Mouse (Mus musculus): Measurements from ENCODE around the gene Aamp.

Aamp gene

DNA sequence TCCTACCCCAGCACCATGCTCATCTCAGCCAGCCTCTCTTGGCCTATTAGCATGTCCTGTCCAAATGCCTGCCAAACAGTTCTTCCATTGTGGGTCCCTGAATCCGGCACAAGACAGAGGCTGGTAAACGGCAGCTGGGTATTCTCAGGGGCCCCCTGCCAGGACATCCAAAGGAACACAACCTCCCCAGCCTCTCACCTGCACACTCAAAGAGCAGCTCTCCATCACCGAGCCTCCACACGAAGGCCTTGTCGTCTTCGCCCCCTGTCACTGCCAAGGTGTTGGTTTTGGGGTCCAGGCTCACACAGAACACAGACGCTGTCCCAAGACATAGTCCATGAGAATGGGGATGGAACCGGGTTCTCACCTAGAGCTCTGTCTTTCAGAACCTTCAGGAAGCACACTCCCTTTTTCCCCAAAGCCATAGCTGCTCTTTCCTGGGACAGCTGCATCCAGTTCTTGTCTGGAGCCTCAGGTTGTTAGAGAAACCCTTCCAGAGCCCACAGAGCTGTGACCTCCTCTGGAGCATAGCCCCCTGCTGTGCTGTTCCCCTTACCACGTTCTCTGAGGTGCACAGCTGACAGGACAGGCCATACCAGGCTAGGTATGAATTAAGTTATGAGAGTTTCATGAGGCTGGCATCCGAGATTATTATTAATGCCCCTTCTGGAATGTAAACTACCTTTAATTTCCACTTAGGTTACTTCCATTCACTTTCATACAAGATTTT, 1.5 kb downstream of the Aamp start:
- CTCF ChIA-PET = interaction anchor here (0.6 to 1.2 kb wide), 2 partner anchors 32 to 77 kb away, joined by 3 to 6 read pairs; no protein-coding TSS in a partner anchor

DNA sequence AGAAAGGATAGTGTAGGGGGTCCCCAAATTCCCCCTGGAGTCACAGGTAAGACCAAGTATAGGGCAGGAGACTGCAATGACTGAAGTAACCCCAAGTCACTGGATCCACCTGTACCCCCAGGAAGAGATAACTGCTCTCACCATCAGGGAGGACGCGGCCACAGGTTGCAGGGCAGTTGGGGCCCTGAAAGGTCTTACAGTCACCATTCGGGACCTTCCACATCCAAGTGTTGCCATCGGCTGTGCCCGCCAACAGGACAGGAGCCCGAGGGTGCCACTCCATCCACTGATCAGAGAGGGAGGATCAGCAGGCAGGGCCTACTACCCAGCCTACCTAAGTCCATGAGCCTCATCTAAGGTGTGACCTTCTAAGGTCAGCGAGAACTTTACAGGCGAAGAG, 2.7 kb downstream of the Aamp start:
- CTCF ChIA-PET = no interaction called here

GRCm38 (mm10) chr1:74281372-74281771, 3.2 kb downstream of the Aamp start:
- CTCF ChIA-PET = no interaction called here

GRCm38 (mm10) chr1:74280591-74281325, 3.8 kb downstream of the Aamp start:
- CTCF ChIA-PET = no interaction called here

GRCm38 (mm10) chr1:74278988-74279387, 5.5 kb downstream of the Aamp start:
- CTCF ChIA-PET = no interaction called here

- CTCF ChIA-PET = no interaction called here
Measured at GRCm38 (mm10) chr1:74278538-74278937, 6.0 kb downstream of the Aamp start, which contains the start of gene Gpbar1. Gene Gpbar1, plus strand, starts transcription at chr1:74278550.

GRCm38 (mm10) chr1:74277883-74278537, 6.5 kb downstream of the Aamp start:
- CTCF ChIA-PET = interaction anchor here (0.7 kb wide), 2 partner anchors 11 to 38 kb away, joined by 3 to 14 read pairs; no protein-coding TSS in a partner anchor

DNA sequence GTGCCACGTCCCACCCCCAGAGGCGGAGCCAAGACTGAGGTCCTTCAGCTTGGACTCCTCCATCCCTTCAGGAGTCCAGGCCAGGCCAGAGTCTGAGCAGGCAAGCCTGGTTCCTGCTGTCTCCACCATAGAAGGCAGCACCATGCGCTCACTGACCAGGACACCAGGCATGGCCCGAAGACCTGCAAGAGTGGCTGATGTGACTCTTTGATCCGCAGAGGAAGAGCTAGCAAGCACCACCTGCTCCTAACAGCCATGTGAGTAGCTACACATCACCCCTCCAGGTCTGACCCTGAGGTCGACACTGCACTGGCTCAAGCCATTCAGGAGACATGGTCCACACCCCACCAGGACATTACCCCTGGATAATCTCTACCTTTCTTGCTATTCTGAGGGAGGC, 7.5 kb downstream of the Aamp start:
- CTCF ChIA-PET = no interaction called here

GRCm38 (mm10) chr1:74275015-74275414, 9.5 kb downstream of the Aamp start:
- CTCF ChIA-PET = no interaction called here

DNA sequence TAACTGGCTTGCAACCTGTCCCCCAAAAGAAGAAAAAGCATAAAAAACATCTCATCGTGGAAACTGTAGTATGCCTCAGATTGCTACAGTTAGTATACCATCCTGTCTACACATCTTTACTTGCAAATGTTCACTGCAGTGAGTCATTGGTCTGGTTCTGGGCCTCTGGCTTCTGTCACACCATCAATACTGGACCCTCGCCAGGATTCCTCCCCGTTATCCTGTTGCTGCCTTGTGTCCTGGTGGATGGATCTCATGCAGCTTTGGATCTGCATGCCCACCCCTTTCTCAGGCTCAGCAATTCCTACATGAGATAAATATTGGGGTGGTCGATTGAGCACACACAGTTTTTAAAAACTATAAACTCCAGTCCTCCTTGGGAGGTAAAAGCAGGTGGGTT, 12.9 kb downstream of the Aamp start:
- CTCF ChIA-PET = interaction anchor here (0.7 to 0.8 kb wide), 2 partner anchors 11 to 16 kb away, joined by 3 read pairs; no protein-coding TSS in a partner anchor

- CTCF ChIA-PET = no interaction called here
Measured at GRCm38 (mm10) chr1:74268750-74269149, 15.8 kb downstream of the Aamp start.

DNA sequence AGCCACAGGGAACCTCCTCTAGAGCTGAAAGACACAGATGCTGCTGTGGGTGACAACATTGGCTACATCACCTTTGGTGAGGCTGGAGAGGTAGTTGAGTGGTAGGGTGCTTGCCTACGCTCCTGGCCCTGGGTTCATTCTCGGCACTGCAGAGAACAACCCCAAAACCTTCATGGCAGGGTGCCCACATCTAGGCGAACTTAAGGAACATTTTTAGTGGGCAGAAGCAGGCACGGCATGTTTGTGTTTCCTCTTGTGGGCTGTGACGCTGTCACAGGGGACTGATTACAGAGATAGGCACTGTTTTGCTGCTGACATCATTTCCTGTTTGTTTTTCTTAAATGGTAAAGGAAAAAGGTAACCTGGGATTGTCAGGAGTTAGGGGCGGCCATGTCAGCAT, 22.0 kb downstream of the Aamp start:
- CTCF ChIA-PET = no interaction called here

DNA sequence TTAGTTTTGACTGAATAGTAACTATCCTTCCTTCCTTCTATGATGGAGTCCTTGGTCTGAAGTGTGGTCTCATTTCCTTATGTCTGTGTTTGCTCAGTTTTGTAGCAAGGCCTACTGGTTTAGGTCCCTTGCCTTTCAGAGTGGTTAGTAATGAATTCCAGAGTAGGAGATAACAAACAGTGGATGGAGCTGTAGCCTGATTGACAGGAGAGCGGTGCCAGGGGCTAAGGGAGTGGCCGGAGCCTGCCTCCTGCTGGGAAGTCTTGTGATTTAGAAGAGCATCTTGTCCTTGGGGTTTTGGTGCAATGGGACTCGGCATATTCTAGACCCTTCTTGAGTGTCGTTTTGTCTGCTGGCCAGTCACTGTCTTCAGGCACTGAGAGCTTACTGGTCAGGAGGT, 27.8 kb downstream of the Aamp start:
- CTCF ChIA-PET = no interaction called here

GRCm38 (mm10) chr1:74255704-74256345, 28.7 kb downstream of the Aamp start:
- CTCF ChIA-PET = interaction anchor here (0.6 kb wide), 1 partner anchor 16 kb away, joined by 3 read pairs; no protein-coding TSS in a partner anchor

GRCm38 (mm10) chr1:74250096-74250495, 34.4 kb downstream of the Aamp start:
- CTCF ChIA-PET = no interaction called here

- CTCF ChIA-PET = no interaction called here
Measured at GRCm38 (mm10) chr1:74249331-74249980, 35.1 kb downstream of the Aamp start.

DNA sequence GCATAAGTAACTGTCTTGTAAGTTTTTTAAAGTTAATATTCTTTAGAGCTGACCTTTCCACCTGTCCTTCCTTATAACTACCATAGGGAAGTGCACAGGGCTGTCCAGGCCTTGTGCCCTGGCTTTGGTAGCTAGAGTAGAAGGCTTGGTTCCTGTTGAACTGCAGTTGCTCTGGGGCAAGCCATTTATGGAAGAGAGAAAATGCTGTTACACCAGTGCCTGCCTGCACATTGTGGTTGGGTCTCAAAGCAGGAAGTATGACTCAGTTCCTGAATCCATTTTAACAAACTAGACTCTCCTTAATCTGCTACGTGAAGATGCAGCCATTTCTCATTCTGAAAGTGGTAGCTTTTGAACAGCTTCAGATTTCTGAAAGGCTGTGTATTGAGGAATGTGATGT, 35.7 kb downstream of the Aamp start:
- CTCF ChIA-PET = no interaction called here

DNA sequence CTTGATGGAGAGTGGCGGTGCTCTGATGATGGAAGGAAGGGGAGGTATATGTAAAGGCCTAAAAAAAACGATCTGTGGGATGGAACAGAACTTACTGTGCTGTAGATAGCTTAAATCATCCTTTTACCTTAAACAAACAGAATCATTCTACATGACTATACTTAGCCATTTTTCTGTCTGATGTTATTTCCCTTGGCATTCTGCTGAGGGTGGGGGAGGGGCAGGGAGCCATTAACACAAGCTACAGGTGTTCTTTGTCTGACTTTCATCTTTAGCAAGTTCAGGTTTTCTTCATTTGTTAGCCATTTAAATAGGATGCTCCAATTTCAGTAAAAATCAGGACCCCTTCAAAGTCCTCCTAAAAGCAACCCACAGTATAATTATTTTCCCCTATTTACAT, 39.0 kb downstream of the Aamp start:
- CTCF ChIA-PET = interaction anchor here (1.5 kb wide), 1 partner anchor 39 kb away, joined by 4 read pairs; no protein-coding TSS in a partner anchor

GRCm38 (mm10) chr1:74240832-74241231, 43.7 kb downstream of the Aamp start:
- CTCF ChIA-PET = no interaction called here

GRCm38 (mm10) chr1:74240311-74240710, 44.2 kb downstream of the Aamp start:
- CTCF ChIA-PET = interaction anchor here (0.6 kb wide), 1 partner anchor 38 kb away, joined by 3 read pairs; no protein-coding TSS in a partner anchor

DNA sequence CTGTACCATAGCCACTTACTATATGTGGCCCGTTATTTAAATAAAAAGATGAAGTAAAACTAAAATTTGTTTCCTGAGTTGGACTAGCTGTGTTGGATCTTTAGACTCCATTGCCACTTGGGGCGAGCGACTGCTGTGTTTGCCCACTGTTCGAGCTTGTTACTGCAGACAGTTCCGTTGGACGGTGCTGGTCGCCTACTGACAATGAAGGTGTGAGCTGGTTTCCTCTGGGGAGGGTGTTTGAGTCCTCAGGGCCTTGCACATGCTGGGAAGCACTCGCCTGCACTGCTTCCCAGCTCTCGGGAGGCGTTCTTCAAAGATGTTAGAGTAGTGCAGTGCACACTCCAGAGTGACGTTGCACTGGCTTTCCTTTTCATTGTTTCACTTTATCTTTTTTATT, 44.9 kb downstream of the Aamp start:
- CTCF ChIA-PET = interaction anchor here (0.6 kb wide), 1 partner anchor 38 kb away, joined by 3 read pairs; no protein-coding TSS in a partner anchor
